Mouse (Mus musculus): ENCODE results near the gene C1qb. TPM values are rescaled to one million over a fixed set of nuclear protein-coding genes. Genes with fewer than 3 reads are reported as not detected.

C1qb gene
- 10 to 100 TPM; 55.7 to 58.1 TPM for total RNA-seq (2021)

GRCm38 (mm10) chr4:136886101-136886500 lies at the start of gene C1qb:
Gene C1qb (minus strand): TSS chr4:136886187.
- DNase-seq (ENCODE audit: low spot score in 2 of 2) = no peak
- intact Hi-C loops (cut with DNase I) = no loop called here

GRCm38 (mm10) chr4:136934746-136935613 lies 49.0 kb upstream of the C1qb start:
- intact Hi-C loops (cut with DNase I) = no loop called here

GRCm38 (mm10) chr4:136930474-136930873 lies 44.5 kb upstream of the C1qb start:
- no peak for DNase-seq (ENCODE audit: low spot score in 2 of 2)
- intact Hi-C loops (cut with DNase I) = no loop called here

More at GRCm38 (mm10) chr4:136934746-136935613, 49.0 kb upstream of the C1qb start:
- DNase-seq (ENCODE audit: low spot score in 2 of 2) = no peak

- intact Hi-C loops (cut with DNase I) = no loop called here
- DNase-seq (ENCODE audit: low spot score in 2 of 2) = no peak
Measured at GRCm38 (mm10) chr4:136928928-136929327, 42.9 kb upstream of the C1qb start.

- DNase-seq (ENCODE audit: low spot score in 2 of 2) = no peak
- intact Hi-C loops (cut with DNase I) = no loop called here
Measured at GRCm38 (mm10) chr4:136925804-136926203, 39.8 kb upstream of the C1qb start.

- no peak for DNase-seq (ENCODE audit: low spot score in 2 of 2)
- intact Hi-C loops (cut with DNase I) = no loop called here
Measured at GRCm38 (mm10) chr4:136924529-136924928, 38.5 kb upstream of the C1qb start.

GRCm38 (mm10) chr4:136919526-136919925 lies 33.5 kb upstream of the C1qb start:
- intact Hi-C loops (cut with DNase I) = no loop called here
- DNase-seq (ENCODE audit: low spot score in 2 of 2) = no peak

- DNase-seq (ENCODE audit: low spot score in 2 of 2) = no peak
- intact Hi-C loops (cut with DNase I) = no loop called here
Measured at GRCm38 (mm10) chr4:136918834-136919233, 32.8 kb upstream of the C1qb start.

GRCm38 (mm10) chr4:136917165-136917524 lies 31.2 kb upstream of the C1qb start:
- intact Hi-C loops (cut with DNase I) = no loop called here
- no peak for DNase-seq (ENCODE audit: low spot score in 2 of 2)

- intact Hi-C loops (cut with DNase I) = no loop called here
- DNase-seq (ENCODE audit: low spot score in 2 of 2) = no peak
Measured at GRCm38 (mm10) chr4:136916359-136917164, 30.6 kb upstream of the C1qb start.

GRCm38 (mm10) chr4:136912841-136913240 lies 26.9 kb upstream of the C1qb start:
- intact Hi-C loops (cut with DNase I) = no loop called here
- DNase-seq (ENCODE audit: low spot score in 2 of 2) = no peak

GRCm38 (mm10) chr4:136911804-136912203 lies 25.8 kb upstream of the C1qb start:
- intact Hi-C loops (cut with DNase I) = no loop called here
- no peak for DNase-seq (ENCODE audit: low spot score in 2 of 2)

- DNase-seq (ENCODE audit: low spot score in 2 of 2) = no peak
- intact Hi-C loops (cut with DNase I) = no loop called here
Measured at GRCm38 (mm10) chr4:136911211-136911646, 25.2 kb upstream of the C1qb start.

- intact Hi-C loops (cut with DNase I) = no loop called here
Measured at GRCm38 (mm10) chr4:136907809-136908208, 21.8 kb upstream of the C1qb start.

GRCm38 (mm10) chr4:136907033-136907432 lies 21.0 kb upstream of the C1qb start:
- no peak for DNase-seq (ENCODE audit: low spot score in 2 of 2)
- intact Hi-C loops (cut with DNase I) = no loop called here

More at GRCm38 (mm10) chr4:136907809-136908208, 21.8 kb upstream of the C1qb start:
- no peak for DNase-seq (ENCODE audit: low spot score in 2 of 2)

- intact Hi-C loops (cut with DNase I) = no loop called here
- DNase-seq (ENCODE audit: low spot score in 2 of 2) = no peak
Measured at GRCm38 (mm10) chr4:136904767-136905539, 19.0 kb upstream of the C1qb start.

- intact Hi-C loops (cut with DNase I) = loop anchor here (10.0 kb wide), 1 partner anchor 386 kb away; no protein-coding TSS in a partner anchor
- DNase-seq (ENCODE audit: low spot score in 2 of 2) = no peak
Measured at GRCm38 (mm10) chr4:136899154-136899553, 13.2 kb upstream of the C1qb start.

GRCm38 (mm10) chr4:136898637-136899036 lies 12.7 kb upstream of the C1qb start, which contains the start of gene C1qa:
Gene C1qa (minus strand): TSS chr4:136898803.
- intact Hi-C loops (cut with DNase I) = loop anchor here (10.0 kb wide), 1 partner anchor 386 kb away; no protein-coding TSS in a partner anchor
- no peak for DNase-seq (ENCODE audit: low spot score in 2 of 2)

- intact Hi-C loops (cut with DNase I) = loop anchor here (10.0 kb wide), 1 partner anchor 387 kb away; no protein-coding TSS in a partner anchor
- DNase-seq (ENCODE audit: low spot score in 2 of 2) = no peak
Measured at GRCm38 (mm10) chr4:136898084-136898598, 12.2 kb upstream of the C1qb start.
